8 mouse cellular contexts compared by ENCODE assay signal in the genomic region with DNA sequence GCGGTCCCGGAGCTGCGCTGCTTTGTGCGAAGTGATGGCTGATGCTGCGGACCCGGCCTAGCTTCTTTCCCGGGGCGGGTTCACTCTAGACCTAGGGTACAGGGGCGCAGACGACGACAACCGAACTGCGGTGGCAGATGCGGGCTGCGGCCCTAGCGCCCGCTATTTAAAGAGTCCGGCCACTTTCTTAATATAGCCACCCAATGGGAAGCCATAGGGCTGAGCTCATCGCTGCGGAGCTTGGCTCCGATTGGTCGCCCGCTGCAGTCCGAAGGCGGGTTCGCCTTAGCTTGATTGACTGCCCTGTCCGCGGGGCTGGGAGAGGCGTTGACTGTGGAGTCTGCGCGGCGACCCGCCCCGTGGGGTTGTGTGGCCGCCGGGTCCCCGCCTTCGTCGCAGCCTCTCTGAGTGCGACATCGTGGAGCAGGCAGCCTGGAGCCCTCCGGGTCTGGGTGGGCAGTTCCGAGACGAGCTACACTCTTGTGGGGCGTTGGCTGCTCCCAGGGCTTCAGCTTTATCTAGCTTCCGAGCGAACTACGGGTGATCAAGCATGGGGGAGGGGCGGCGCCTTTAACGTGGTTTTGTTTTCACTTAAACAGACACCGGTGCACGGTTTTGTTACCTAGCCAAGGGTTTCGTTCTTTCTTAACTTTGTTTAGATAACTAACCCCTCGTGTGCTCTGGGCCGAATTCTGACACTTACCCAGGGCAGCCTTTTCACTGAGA. TPM values are rescaled to one million over a fixed set of nuclear protein-coding genes. Genes with fewer than 3 reads are reported as not detected.
A peak's percentile ranks its signal among the peaks of the same experiment; 100 is the strongest.
DNase-seq lines count a peak whose midpoint lies in the region; ATAC-seq and TF ChIP-seq lines count a peak whose summit lies in the region.

A gene (minus strand): TSS at position 139 of the 726 bp plus-strand sequence.

- no peak for TF ChIP-seq EP300 in liver, postnatal 0 days (IDR thresholded peaks at IDR 0.05; ENCODE audit: low read depth)

- peak within 1 kb of the TSS; percentile 73 for H3K4me2 ChIP-seq in forebrain, embryonic 13.5 days
- H3K4me2 ChIP-seq in liver, postnatal 0 days (ENCODE audit: low read depth, low read length), result peak within 1 kb of the TSS; percentile 72
- peak within 1 kb of the TSS; percentile 92 for H3K4me2 ChIP-seq in neural tube, embryonic 14.5 days (ENCODE audit: low read depth, low read length)

- ATAC-seq in forebrain, embryonic 13.5 days, result peak; percentile 97
- ATAC-seq in liver, postnatal 0 days, result peak; percentile 94
- ATAC-seq in neural tube, embryonic 14.5 days (ENCODE audit: low read depth), result peak; percentile 97

- H3K9ac ChIP-seq in forebrain, embryonic 13.5 days, result peak within 1 kb of the TSS; percentile 98
- H3K9ac ChIP-seq in liver, postnatal 0 days (replicated peaks), result peak within 1 kb of the TSS; percentile 99
- peak within 1 kb of the TSS; percentile 93 for H3K9ac ChIP-seq in neural tube, embryonic 14.5 days (replicated peaks; ENCODE audit: low read depth, low read length)

- peak; percentile 74 for DNase-seq in c-Kit-positive CD71-positive TER-119-positive erythroid progenitor cells, embryonic 14.5 days (ENCODE audit: low spot score)
- peak; percentile 96 to 99 for DNase-seq in heart, postnatal 10 days
- no peak for DNase-seq in large intestine, adult 2 months (ENCODE audit: low read depth, low spot score)
- peak; percentile 91 for DNase-seq in liver, postnatal 0 days
- DNase-seq in testis, postnatal 10 days (ENCODE audit: low spot score), result peak; percentile 92

- intact Hi-C loops in heart, postnatal 10 days (cut with DNase I), result no loop called here

- peak within 1 kb of the TSS; percentile 100 for H3K27ac ChIP-seq in forebrain, embryonic 13.5 days
- H3K27ac ChIP-seq in liver, postnatal 0 days (ENCODE audit: low read depth), result peak within 1 kb of the TSS; percentile 100
- peak within 1 kb of the TSS; percentile 99 for H3K27ac ChIP-seq in neural tube, embryonic 14.5 days (ENCODE audit: low read depth, low read length)

- peaks cover 15% of the 10 kb centered on the region for H3K27me3 ChIP-seq in E14TG2a.4 (ENCODE audit: insufficient read depth, low read length)
- no peaks in the 10 kb centered on the region for H3K27me3 ChIP-seq in forebrain, embryonic 13.5 days
- no peaks in the 10 kb centered on the region for H3K27me3 ChIP-seq in liver, postnatal 0 days (ENCODE audit: insufficient read depth, low read length)
- no peaks in the 10 kb centered on the region for H3K27me3 ChIP-seq in neural tube, embryonic 14.5 days (ENCODE audit: control insufficient read depth, insufficient read depth, low read length)

- no peak for TF ChIP-seq CTCF in E14TG2a.4 (conservative IDR thresholded peaks at IDR 0.05; ENCODE audit: low read length)
- no peak for TF ChIP-seq CTCF in liver, postnatal 0 days (IDR thresholded peaks at IDR 0.05; ENCODE audit: low read depth)

- peak within 1 kb of the TSS; percentile 91 for H3K4me3 ChIP-seq in E14TG2a.4 (replicated peaks; ENCODE audit: low read length)
- H3K4me3 ChIP-seq in forebrain, embryonic 13.5 days, result peak within 1 kb of the TSS; percentile 86
- H3K4me3 ChIP-seq in liver, postnatal 0 days (ENCODE audit: low read depth, low read length), result peak within 1 kb of the TSS; percentile 85
- peak within 1 kb of the TSS; percentile 76 for H3K4me3 ChIP-seq in neural tube, embryonic 14.5 days (ENCODE audit: low read depth, low read length)

- no peaks in the 10 kb centered on the region for H3K36me3 ChIP-seq in E14TG2a.4 (ENCODE audit: insufficient read depth, low read length)
- no peaks in the 10 kb centered on the region for H3K36me3 ChIP-seq in forebrain, embryonic 13.5 days (ENCODE audit: poor library complexity, severe bottlenecking)
- no peaks in the 10 kb centered on the region for H3K36me3 ChIP-seq in liver, postnatal 0 days (replicated peaks; ENCODE audit: insufficient read depth, low read length)
- H3K36me3 ChIP-seq in neural tube, embryonic 14.5 days (ENCODE audit: control insufficient read depth, insufficient read depth, low read length), result no peaks in the 10 kb centered on the region

- under 1% methylated on average over 56 of the region's 56 CpGs for WGBS in forebrain, embryonic 13.5 days
- under 1% methylated on average over 56 of the region's 56 CpGs for WGBS in large intestine, adult 2 months
- under 1% methylated on average over 56 of the region's 56 CpGs for WGBS in liver, postnatal 0 days (ENCODE audit: insufficient replicate concordance)
- under 1% methylated on average over 56 of the region's 56 CpGs for WGBS in neural tube, embryonic 14.5 days

- no peaks in the 10 kb centered on the region for H3K9me3 ChIP-seq in E14TG2a.4 (ENCODE audit: low read length)
- no peaks in the 10 kb centered on the region for H3K9me3 ChIP-seq in forebrain, embryonic 13.5 days (replicated peaks)
- no peaks in the 10 kb centered on the region for H3K9me3 ChIP-seq in liver, postnatal 0 days (ENCODE audit: low read length)
- H3K9me3 ChIP-seq in neural tube, embryonic 14.5 days (ENCODE audit: control insufficient read depth, low read length), result no peaks in the 10 kb centered on the region

- H3K4me1 ChIP-seq in E14TG2a.4 (replicated peaks; ENCODE audit: low read depth, low read length), result peaks cover 45% of the 10 kb centered on the region
- peaks cover 44% of the 10 kb centered on the region for H3K4me1 ChIP-seq in forebrain, embryonic 13.5 days
- H3K4me1 ChIP-seq in liver, postnatal 0 days (ENCODE audit: insufficient read depth), result peaks cover 26% of the 10 kb centered on the region
- H3K4me1 ChIP-seq in neural tube, embryonic 14.5 days (ENCODE audit: control insufficient read depth, insufficient read depth, low read length), result peaks cover 29% of the 10 kb centered on the region; the same call in 1 of the 2 replicates

RNA-seq across cellular contexts. Expression of the gene that starts here (rescaled TPM):
- 40.4 and 42.3 TPM in 2 replicates for polyA plus RNA-seq in forebrain, embryonic 13.5 days (2015; fragmentation: Nextera tagmentation; extraction: Ambion mirVana)
- total RNA-seq in heart, postnatal 10 days (2021), result 100 to 1,000 TPM; 167 to 177 TPM
- polyA plus RNA-seq in large intestine, adult 2 months (2012; rRNA removed), result 106 and 134 TPM in 2 replicates
- polyA plus RNA-seq in liver, postnatal 0 days (2015; fragmentation: Nextera tagmentation; extraction: Ambion mirVana), result 6.9 and 8.7 TPM in 2 replicates
- polyA plus RNA-seq in neural tube, embryonic 14.5 days (2014; fragmentation: Nextera tagmentation; extraction: Ambion mirVana), result 109 and 116 TPM in 2 replicates
